Mouse (Mus musculus) stomach, embryonic 16.5 days (tissue): ENCODE data around the gene Dop1a. TPM values are rescaled to one million over a fixed set of nuclear protein-coding genes. Genes with fewer than 3 reads are reported as not detected.

Experiments used
- ATAC-seq: fragments of 200-750 bp; cut with Nextera tagmentation; 2 replicates; pipeline ENCODE4 v1.8.0; 2017; ENCODE audit warnings: moderate number of reproducible peaks, moderate TSS enrichment; ENCODE audit not compliant: insufficient read depth, low FRiP score
- H3K27ac ChIP-seq: fragments of 300-500 bp; sonication (generic); 2 replicates; pipeline ENCODE4 v1.5.1; 2014; ENCODE audit warnings: low read length
- H3K27me3 ChIP-seq: fragments of 300-500 bp; sonication (generic); 2 replicates; pipeline ENCODE4 v1.6.1; 2014; ENCODE audit warnings: low read length, control low read depth, mixed read lengths; ENCODE audit not compliant: control insufficient read depth, insufficient read depth
- H3K36me3 ChIP-seq: fragments of 300-500 bp; sonication (generic); 2 replicates; pipeline ENCODE4 v1.6.1; 2014; ENCODE audit warnings: low read length; ENCODE audit not compliant: control insufficient read depth, insufficient read depth
- H3K4me1 ChIP-seq: fragments of 300-500 bp; sonication (generic); 2 replicates; pipeline ENCODE4 v1.6.1; 2014; ENCODE audit warnings: low read length, control low read depth, mixed read lengths; ENCODE audit not compliant: control insufficient read depth, insufficient read depth
- H3K4me2 ChIP-seq: fragments of 300-500 bp; sonication (generic); 2 replicates; pipeline ENCODE4 v1.6.1; 2014; ENCODE audit warnings: low read depth, low read length, mixed read lengths
- H3K4me3 ChIP-seq: fragments of 300-500 bp; sonication (generic); replicated peaks from 2 replicates; pipeline ENCODE4 v1.5.1; 2014; ENCODE audit warnings: mild to moderate bottlenecking, low read length
- H3K9ac ChIP-seq: fragments of 300-500 bp; sonication (generic); 2 replicates; pipeline ENCODE4 v1.6.1; 2014; ENCODE audit warnings: low read length
- H3K9me3 ChIP-seq: fragments of 300-500 bp; sonication (generic); replicated peaks from 2 replicates; pipeline ENCODE4 v1.6.1; 2016; ENCODE audit warnings: low read length, control low read depth; ENCODE audit not compliant: control insufficient read depth
- WGBS: fragments of 180-500 bp; shearing (Covaris S2); extraction: QIAGEN DNeasy Blood & Tissue Kit; methylation state at CpG from one replicate; pipeline ENCODE4 v1.1.7; 2014; 5-methylcytosine and 5-hydroxymethylcytosine counted together
- polyA plus RNA-seq: library from polyadenylated mRNA; unstranded; fragments of >200 nt; fragmentation: Nextera tagmentation; extraction: Ambion mirVana; gene quantifications from 2 replicates; pipeline ENCODE4 v1.2.1, GENCODE M21; 2015

The Dop1a gene
- polyA plus RNA-seq, 1 experiment from 2014 or later: 16.1 TPM

DNA sequence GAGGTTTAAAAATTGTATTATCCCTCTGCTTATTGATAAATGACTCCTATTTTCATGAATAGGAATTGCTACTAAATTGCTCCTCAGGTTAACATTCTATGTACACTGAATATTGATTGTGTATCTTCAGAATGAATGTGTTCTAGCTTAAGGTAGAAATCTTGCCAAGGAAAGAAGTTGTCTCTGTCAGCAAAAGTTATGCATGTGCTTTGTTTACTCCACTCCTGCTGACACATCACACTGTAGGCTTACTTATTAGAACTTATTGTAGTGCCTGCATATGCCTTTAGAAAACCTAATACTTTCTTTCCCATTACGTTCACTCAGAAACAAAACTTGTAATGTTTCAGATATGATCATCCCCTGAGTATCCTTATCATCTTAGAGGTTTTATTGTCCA lies 15.3 kb downstream of the Dop1a start:
- Histone ChIP-seq H3K9ac (no peak overlapping the region), H3K9me3 (no peaks in the 10 kb centered on the region), H3K27me3 (no peaks in the 10 kb centered on the region), H3K36me3 (no peaks in the 10 kb centered on the region), H3K4me1 (0 out of 2 replicates have a peak, but pooled peaks cover 2% of the 10 kb centered on the region), H3K27ac (no peak overlapping the region), H3K4me2 (no peak overlapping the region), H3K4me3 (no peak overlapping the region)
- no peak for ATAC-seq
- WGBS: 91% methylated on average over 1 of the region's 1 CpGs

DNA sequence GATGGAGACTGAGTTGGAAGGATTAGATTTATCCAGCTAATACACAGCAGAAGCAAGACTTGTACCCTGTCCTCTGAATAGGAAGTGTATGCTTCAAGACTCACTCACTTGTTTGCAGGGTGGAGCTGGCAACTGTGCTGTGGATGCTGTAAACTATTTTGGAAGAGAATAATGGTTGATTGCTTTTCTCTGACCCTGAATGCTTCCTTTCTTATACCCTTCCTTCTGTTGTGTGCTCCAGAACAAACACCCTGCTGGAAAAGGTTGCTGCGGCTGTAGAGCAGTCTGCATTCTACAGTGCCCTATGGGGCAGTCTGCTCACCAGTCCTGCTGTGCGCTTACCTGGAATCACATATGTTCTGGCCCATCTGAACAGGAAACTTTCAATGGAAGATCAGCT lies 24.8 kb downstream of the Dop1a start:
- no peak overlapping the region for H3K9ac ChIP-seq
- no peaks in the 10 kb centered on the region for H3K27me3 ChIP-seq
- no peak overlapping the region for H3K4me2 ChIP-seq
- no peak for ATAC-seq
- 0 out of 2 replicates have a peak, but pooled peaks cover 11% of the 10 kb centered on the region for H3K36me3 ChIP-seq
- WGBS: 89% methylated on average over 2 of the region's 2 CpGs
- no peak overlapping the region for H3K27ac ChIP-seq
- H3K9me3 ChIP-seq: no peaks in the 10 kb centered on the region
- no peaks in the 10 kb centered on the region for H3K4me1 ChIP-seq
- H3K4me3 ChIP-seq: no peak overlapping the region

GRCm38 (mm10) chr9:86496261-86496660 lies 29.3 kb downstream of the Dop1a start:
- Histone ChIP-seq H3K27me3 (no peaks in the 10 kb centered on the region), H3K27ac (no peak overlapping the region), H3K4me2 (no peak overlapping the region), H3K9ac (no peak overlapping the region), H3K9me3 (no peaks in the 10 kb centered on the region), H3K36me3 (peaks cover 25% of the 10 kb centered on the region; the same call in 1 of the 2 replicates), H3K4me1 (no peaks in the 10 kb centered on the region), H3K4me3 (no peak overlapping the region)
- ATAC-seq: no peak
- 92% methylated on average over 4 of the region's 4 CpGs for WGBS

DNA sequence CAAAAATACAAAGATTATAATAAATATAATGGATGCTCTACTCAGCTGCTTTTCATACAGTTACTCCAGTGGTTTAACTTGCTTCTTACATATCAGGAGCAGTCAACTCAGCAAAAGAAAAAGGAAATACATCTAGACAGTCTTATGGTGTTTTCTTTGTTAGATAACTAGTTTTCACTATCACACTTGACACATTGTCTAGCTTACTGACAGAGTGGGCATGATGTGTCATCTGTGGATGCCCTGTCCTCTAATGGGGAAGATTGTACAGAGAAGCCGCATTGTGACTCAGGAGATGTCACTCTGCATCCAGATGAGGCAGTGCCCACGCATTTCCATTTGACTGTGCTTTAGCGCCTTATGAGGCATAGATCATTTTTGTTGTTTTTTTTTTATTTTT lies 32.1 kb downstream of the Dop1a start:
- H3K4me2 ChIP-seq: no peak overlapping the region
- no peak overlapping the region for H3K27ac ChIP-seq
- no peak overlapping the region for H3K9ac ChIP-seq
- H3K36me3 ChIP-seq: peaks cover 17% of the 10 kb centered on the region; the same call in 1 of the 2 replicates
- no peaks in the 10 kb centered on the region for H3K4me1 ChIP-seq
- no peak overlapping the region for H3K4me3 ChIP-seq
- 92% methylated on average over 3 of the region's 3 CpGs for WGBS
- H3K27me3 ChIP-seq: no peaks in the 10 kb centered on the region
- no peaks in the 10 kb centered on the region for H3K9me3 ChIP-seq
- ATAC-seq: no peak

DNA sequence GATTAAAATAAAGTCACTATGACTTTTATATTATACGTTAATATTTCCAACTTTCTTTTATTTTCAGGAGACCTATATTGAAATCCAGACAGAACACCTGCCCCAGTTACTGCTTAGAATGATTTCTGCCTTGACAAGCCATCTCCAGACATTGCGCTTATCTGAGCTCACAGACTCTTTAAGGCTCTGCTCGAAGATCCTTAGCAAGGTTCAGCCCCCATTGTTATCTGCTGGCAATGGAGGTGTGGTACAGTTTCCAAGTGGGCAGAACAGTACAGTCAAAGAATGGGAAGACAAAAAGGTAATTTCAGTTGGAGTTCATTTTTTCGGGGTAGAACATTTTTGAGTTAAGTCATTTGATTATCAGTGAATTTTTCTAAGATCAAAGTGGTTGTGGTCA lies 40.5 kb downstream of the Dop1a start:
- no peaks in the 10 kb centered on the region for H3K4me1 ChIP-seq
- H3K36me3 ChIP-seq: no peaks in the 10 kb centered on the region
- no peak overlapping the region for H3K4me3 ChIP-seq
- 81% methylated on average over 4 of the region's 4 CpGs for WGBS
- no peak overlapping the region for H3K4me2 ChIP-seq
- no peak for ATAC-seq
- no peaks in the 10 kb centered on the region for H3K9me3 ChIP-seq
- H3K9ac ChIP-seq: no peak overlapping the region
- H3K27ac ChIP-seq: no peak overlapping the region
- H3K27me3 ChIP-seq: no peaks in the 10 kb centered on the region

DNA sequence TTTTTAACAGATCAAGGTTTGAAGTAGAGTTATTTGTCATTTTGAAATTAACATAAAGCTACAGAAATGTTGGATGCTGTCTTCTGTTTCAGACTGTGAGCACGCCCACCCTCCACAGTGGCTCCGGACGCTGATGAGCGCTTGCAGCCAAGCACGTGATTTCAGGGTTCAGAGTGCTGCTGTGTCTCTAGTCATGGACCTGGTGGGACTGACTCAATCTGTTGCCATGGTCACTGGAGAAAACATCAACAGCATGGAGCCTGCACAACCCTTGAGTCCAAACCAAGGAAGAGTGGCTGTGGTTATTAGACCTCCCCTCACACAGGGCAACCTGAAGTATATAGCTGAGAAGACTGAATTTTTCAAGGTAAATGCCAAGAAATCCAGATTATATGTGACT lies 46.8 kb downstream of the Dop1a start:
- no peaks in the 10 kb centered on the region for H3K27me3 ChIP-seq
- WGBS: 90% methylated on average over 5 of the region's 5 CpGs
- no peak overlapping the region for H3K27ac ChIP-seq
- no peaks in the 10 kb centered on the region for H3K9me3 ChIP-seq
- no peaks in the 10 kb centered on the region for H3K4me1 ChIP-seq
- H3K4me3 ChIP-seq: no peak overlapping the region
- 0 out of 2 replicates have a peak, but pooled peaks cover 4% of the 10 kb centered on the region for H3K36me3 ChIP-seq
- ATAC-seq: no peak
- no peak overlapping the region for H3K9ac ChIP-seq
- H3K4me2 ChIP-seq: no peak overlapping the region

DNA sequence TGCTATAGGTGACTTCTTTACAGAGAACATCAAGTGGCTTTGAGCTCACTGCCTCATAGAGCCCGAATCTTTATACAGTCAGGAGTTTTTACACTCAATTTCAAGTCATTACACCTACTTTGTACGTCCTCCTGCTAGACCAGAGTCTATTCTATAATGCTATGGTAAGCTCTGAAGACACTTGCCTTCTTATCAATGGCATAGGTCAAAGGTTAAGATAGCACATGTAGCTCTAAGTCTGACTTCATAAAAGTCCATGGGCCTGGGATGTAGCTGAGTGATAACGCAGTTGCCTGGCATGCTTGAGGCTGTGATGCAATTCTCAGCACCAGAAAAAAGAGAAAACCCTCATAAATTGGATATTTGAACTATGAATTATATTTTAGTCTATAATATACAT lies 47.4 kb downstream of the Dop1a start:
- no peak overlapping the region for H3K4me2 ChIP-seq
- H3K4me3 ChIP-seq: no peak overlapping the region
- H3K36me3 ChIP-seq: 0 out of 2 replicates have a peak, but pooled peaks cover 4% of the 10 kb centered on the region
- no peak overlapping the region for H3K9ac ChIP-seq
- WGBS: 74% methylated on average over 3 of the region's 3 CpGs
- H3K27ac ChIP-seq: no peak overlapping the region
- no peaks in the 10 kb centered on the region for H3K9me3 ChIP-seq
- no peaks in the 10 kb centered on the region for H3K27me3 ChIP-seq
- H3K4me1 ChIP-seq: no peaks in the 10 kb centered on the region
- ATAC-seq: no peak

GRCm38 (mm10) chr9:86514798-86515197 lies 47.8 kb downstream of the Dop1a start:
- Histone ChIP-seq H3K4me2 (no peak overlapping the region), H3K4me3 (no peak overlapping the region), H3K36me3 (0 out of 2 replicates have a peak, but pooled peaks cover 4% of the 10 kb centered on the region), H3K9me3 (no peaks in the 10 kb centered on the region), H3K27ac (no peak overlapping the region), H3K4me1 (no peaks in the 10 kb centered on the region), H3K27me3 (no peaks in the 10 kb centered on the region), H3K9ac (no peak overlapping the region)
- no peak for ATAC-seq
- 92% methylated on average over 4 of the region's 4 CpGs for WGBS

DNA sequence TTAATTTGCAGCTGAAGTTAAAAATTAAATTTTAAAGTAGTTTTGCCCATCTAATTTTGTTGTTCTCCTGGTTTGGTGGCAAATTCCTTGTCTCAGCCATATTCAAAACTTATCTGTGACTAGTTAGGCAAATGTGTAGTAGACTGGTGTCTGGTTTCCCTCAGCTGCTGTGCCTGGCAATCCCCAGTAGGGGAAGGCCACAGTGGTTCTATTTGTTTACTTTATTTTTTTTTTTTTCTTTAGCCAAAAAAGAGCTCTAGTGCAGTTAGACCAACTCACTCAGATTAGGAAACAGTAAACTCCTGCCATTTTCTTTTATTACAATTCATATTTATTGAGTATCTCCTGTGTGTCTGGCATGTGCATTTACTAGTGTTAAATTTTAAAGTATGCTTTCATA lies 55.4 kb downstream of the Dop1a start:
- no peaks in the 10 kb centered on the region for H3K36me3 ChIP-seq
- H3K27ac ChIP-seq: no peak overlapping the region
- no peaks in the 10 kb centered on the region for H3K4me1 ChIP-seq
- H3K4me3 ChIP-seq: no peak overlapping the region
- H3K4me2 ChIP-seq: no peak overlapping the region
- no peaks in the 10 kb centered on the region for H3K9me3 ChIP-seq
- ATAC-seq: no peak
- no peak overlapping the region for H3K9ac ChIP-seq
- H3K27me3 ChIP-seq: no peaks in the 10 kb centered on the region

DNA sequence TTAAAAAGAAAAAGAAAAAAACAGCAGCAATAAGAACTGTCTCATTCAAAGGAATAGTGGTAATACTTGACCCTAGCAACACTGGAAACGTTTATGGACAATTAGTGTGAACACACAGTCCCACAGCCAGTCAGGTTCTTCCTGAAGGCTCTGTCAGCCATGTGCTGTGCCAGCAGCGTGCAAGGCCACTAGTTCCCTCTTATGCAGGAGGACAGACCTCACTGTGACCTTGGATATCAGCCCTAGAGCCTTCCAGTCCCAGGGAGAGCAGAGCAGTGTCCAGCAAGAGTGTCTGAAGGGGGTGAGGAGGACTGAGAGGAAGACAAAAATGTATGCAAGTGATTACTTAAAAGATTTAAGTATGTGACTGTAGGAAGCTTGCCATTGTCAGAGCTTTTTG lies 58.6 kb downstream of the Dop1a start:
- no peaks in the 10 kb centered on the region for H3K36me3 ChIP-seq
- H3K4me3 ChIP-seq: no peak overlapping the region
- no peak overlapping the region for H3K9ac ChIP-seq
- H3K4me1 ChIP-seq: no peaks in the 10 kb centered on the region
- H3K27ac ChIP-seq: no peak overlapping the region
- no peak overlapping the region for H3K4me2 ChIP-seq
- whole genome bisulfite sequencing: 46% methylated on average over 2 of the region's 2 CpGs
- no peak for ATAC-seq
- no peaks in the 10 kb centered on the region for H3K9me3 ChIP-seq
- H3K27me3 ChIP-seq: no peaks in the 10 kb centered on the region
